Mouse (Mus musculus) layer of hippocampus, adult 11-12 months (tissue): ENCODE measurements around the gene Cnih4.

Source experiments
- DNase-seq: peaks from one replicate; pipeline ENCODE4 v3.0.0; 2022; ENCODE audit warnings: low spot score

Cnih4 gene

DNA sequence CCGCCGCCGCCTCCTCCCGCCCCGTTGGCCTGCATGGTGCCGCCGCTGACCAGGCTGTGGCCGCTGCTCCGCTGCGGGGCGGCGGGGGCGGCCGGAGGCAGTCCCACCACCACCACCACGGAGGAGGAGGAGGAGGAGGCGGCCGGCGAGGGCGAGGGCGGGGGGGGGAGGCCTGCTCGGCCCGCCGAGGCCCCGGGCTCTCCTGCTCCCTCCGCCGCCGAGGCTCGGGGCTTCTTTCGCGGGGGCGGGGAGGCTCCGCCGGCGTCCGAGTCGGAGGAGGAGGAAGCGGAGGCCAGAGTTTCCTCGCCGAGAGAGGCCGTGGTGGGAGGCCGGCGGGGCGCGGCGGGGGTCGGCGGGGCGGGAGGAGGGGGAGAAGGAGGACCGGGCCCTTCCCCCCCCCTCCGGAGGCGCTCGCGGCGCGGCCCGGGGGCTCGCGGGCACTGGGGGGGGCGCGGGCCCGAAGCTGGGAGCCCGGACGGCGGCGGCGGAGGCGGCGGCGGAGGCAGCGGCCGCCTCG, 67.0 kb downstream of the Cnih4 start:
- DNase-seq, result no peak

DNA sequence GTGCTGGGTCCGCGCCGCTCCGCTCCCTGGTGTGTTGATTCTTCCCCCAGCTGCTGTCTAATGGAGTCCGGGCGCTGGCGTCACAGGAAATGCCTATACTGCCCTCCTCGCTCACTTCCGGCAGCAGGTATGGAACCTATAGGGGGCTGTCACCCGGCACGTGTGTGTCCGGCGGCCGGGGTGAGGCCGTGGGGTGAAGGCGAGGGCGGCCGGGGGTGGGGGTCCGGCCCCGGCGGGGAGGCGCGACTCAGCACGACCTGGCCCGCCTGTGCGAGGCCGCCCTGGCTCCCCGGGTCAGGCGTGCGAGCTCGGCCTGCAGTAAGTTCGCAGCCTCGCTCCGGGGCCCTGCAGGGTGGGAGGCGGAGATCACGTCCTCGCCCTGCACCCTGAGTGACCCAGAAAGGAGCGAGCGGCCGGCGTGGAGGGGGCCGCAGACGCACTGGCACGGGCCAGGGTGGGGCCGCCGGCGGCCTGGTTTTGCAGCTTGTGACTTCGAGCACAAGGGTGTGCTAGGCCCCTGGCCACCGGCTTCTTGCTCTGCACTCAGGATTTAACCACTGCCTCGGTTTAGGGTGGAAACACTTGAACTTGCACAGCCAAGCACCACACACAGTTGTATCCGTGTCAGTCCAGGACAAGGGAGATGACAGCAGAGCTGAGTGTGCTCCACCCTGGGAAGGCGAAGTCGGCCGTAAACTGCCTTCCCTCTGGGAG, 67.6 kb downstream of the Cnih4 start, which contains the start of gene Wdr26:
Gene Wdr26, minus strand, starts transcription at position 82 of the 714 bp plus-strand sequence.
- DNase-seq, result peak; percentile 84

DNA sequence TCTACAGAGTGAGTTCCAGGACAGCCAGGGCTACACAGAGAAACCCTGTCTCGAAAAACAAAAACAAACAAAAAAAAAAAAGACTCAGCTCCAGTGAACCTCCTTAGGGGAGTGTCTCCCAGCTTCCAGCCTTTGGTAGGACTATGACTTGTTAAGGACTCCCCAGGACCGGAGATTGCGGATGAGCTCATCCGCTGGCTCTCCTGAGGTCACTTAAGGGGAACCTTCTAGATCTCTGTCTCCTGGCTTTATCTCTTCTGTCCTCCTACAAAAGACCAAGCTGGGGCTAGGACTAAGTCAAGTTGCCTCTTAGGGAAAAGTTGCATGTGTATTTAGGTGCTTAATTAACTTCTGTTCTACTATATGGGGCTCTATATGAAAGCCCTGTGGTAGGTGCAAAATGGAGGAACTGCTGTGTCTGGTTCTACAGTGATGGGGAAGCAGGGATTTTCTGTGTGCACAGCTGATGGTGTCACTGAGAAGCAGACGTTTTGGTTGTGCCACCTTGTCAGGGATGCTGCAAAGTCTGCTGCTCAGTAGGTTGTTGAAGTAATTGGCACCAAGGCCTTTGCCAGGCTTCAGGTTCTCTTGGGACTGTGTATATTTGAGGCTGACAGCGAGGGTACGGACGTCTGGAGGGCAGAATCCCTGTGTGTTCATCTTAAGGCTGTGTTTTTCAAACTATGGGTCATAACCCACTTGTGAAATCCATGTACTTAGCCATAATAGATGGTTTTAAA, 70.0 kb downstream of the Cnih4 start:
- no peak for DNase-seq

DNA sequence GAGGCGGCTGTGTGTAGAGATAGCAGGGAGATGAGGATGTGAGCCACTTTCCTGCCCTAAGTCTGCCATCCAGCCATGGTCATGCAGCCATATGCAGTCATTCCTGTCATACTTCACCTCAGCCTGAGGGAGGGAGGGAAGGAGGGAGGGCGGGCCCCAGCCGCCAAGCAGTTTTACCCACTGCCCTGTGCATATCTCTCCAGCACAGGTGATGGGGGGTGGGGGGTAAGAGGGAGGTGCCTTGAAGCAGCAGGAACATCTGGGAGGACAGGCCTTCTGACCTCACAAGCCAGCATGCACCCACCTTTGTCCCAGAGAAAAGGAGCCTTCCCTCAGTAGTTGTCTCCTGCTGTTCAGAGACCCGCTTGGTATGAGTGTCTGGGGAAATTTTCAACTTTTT, 71.8 kb downstream of the Cnih4 start:
- no peak for DNase-seq
